In the genomic region with DNA sequence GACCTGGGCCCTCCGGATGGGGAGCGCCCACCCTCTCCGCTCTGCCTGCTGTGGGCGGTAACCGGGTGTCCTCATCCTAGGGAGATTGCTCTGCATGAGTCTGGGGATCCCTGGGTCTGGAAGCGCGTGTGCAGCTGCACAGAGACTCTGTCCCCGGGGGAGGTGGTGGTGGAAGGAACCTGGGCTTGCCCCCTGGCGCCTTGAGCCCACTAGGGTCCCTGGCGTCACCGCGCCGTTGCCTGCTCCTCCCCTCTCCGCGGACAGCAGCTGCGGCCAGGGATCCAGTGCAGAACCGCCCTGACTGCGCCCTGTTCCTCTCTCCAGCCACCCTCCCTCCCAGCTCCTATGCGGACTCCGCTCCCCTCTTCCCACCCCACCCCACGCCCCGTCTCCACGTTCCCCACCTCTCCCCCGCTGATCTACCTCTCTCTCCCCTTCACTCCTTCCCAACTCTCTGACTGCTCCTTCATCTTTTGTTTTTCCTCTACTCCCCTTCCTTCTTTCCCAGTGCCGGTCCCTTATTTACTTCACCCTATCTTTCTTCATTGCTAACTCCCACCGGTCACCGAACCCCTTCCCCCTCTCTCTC, we compare ENCODE assay signal across 8 mouse cellular contexts.
DNase-seq lines count a peak whose midpoint lies in the region; ATAC-seq lines count a peak whose summit lies in the region.

No protein-coding gene starts in this region.

- peak overlapping the region; percentile 53 for H3K4me3 ChIP-seq in forebrain, embryonic 12.5 days (replicated peaks)
- H3K4me3 ChIP-seq in liver, embryonic 11.5 days (ENCODE audit: low read depth, low read length): peak overlapping the region; percentile 54
- H3K4me3 ChIP-seq in neural tube, embryonic 13.5 days: peak overlapping the region; percentile 52

- peak overlapping the region; percentile 94 for H3K4me2 ChIP-seq in forebrain, embryonic 12.5 days
- H3K4me2 ChIP-seq in liver, embryonic 11.5 days: peak overlapping the region; percentile 89
- peak overlapping the region; percentile 99 for H3K4me2 ChIP-seq in neural tube, embryonic 13.5 days

- peak; percentile 37 to 46 for DNase-seq in cerebellum, postnatal 14 days
- DNase-seq in cerebellum, adult 9-11 months: no peak
- DNase-seq in Muller cell, postnatal 12 days (ENCODE audit: inconsistent ontology term): peak; percentile 43
- DNase-seq in heart, postnatal 4 days: peak; percentile 55
- peak; percentile 55 for DNase-seq in liver, embryonic 11.5 days (ENCODE audit: low spot score)
- DNase-seq in layer of hippocampus, adult 9-11 months: no peak

- 1% methylated on average over 25 of the region's 27 CpGs for WGBS in forebrain, embryonic 12.5 days
- 1% methylated on average over 27 of the region's 27 CpGs for WGBS in liver, embryonic 11.5 days
- under 1% methylated on average over 25 of the region's 27 CpGs for WGBS in neural tube, embryonic 13.5 days

- H3K36me3 ChIP-seq in forebrain, embryonic 12.5 days (replicated peaks): no peaks in the 10 kb centered on the region
- H3K36me3 ChIP-seq in liver, embryonic 11.5 days (ENCODE audit: control insufficient read depth, insufficient read depth, low read length): no peaks in the 10 kb centered on the region
- H3K36me3 ChIP-seq in neural tube, embryonic 13.5 days: no peaks in the 10 kb centered on the region

- peaks cover 23% of the 10 kb centered on the region for H3K4me1 ChIP-seq in forebrain, embryonic 12.5 days
- H3K4me1 ChIP-seq in liver, embryonic 11.5 days (replicated peaks; ENCODE audit: control insufficient read depth, insufficient read depth, low read length): peaks cover 8% of the 10 kb centered on the region
- H3K4me1 ChIP-seq in neural tube, embryonic 13.5 days (replicated peaks): peaks cover 29% of the 10 kb centered on the region

- peaks cover 44% of the 10 kb centered on the region for H3K27me3 ChIP-seq in forebrain, embryonic 12.5 days
- H3K27me3 ChIP-seq in liver, embryonic 11.5 days (replicated peaks; ENCODE audit: control insufficient read depth, insufficient read depth, low read length): peaks cover 15% of the 10 kb centered on the region
- H3K27me3 ChIP-seq in neural tube, embryonic 13.5 days: peaks cover 20% of the 10 kb centered on the region

- peak overlapping the region; percentile 57 for H3K9ac ChIP-seq in forebrain, embryonic 12.5 days
- no peak overlapping the region for H3K9ac ChIP-seq in liver, embryonic 11.5 days (ENCODE audit: low read depth, low read length)
- H3K9ac ChIP-seq in neural tube, embryonic 13.5 days: peak overlapping the region; percentile 81

- ATAC-seq in forebrain, embryonic 12.5 days (ENCODE audit: low FRiP score): peak; percentile 77
- ATAC-seq in liver, embryonic 11.5 days (replicated peaks; ENCODE audit: low FRiP score): peak; percentile 47; the same call in 1 of the 2 replicates
- peak; percentile 88 for ATAC-seq in neural tube, embryonic 13.5 days (ENCODE audit: low read depth)

- H3K27ac ChIP-seq in forebrain, embryonic 12.5 days: no peak overlapping the region; the same call in 1 of the 2 replicates
- no peak overlapping the region for H3K27ac ChIP-seq in liver, embryonic 11.5 days (ENCODE audit: low read depth, low read length)
- H3K27ac ChIP-seq in neural tube, embryonic 13.5 days (replicated peaks): peak overlapping the region; percentile 19; the same call in 1 of the 2 replicates

- H3K9me3 ChIP-seq in forebrain, embryonic 12.5 days: no peaks in the 10 kb centered on the region
- no peaks in the 10 kb centered on the region for H3K9me3 ChIP-seq in liver, embryonic 11.5 days (ENCODE audit: control insufficient read depth, low read length)
- no peaks in the 10 kb centered on the region for H3K9me3 ChIP-seq in neural tube, embryonic 13.5 days

Comparison
In these comparisons a context has a peak if more than half of its experiments do, and no peak if none do; other contexts are left out.
1. DNase-seq: peak in cerebellum, postnatal 14 days (2 of 2), Muller cell, postnatal 12 days (single experiment), heart, postnatal 4 days (single experiment) and liver, embryonic 11.5 days (single experiment); none in cerebellum, adult 9-11 months (single experiment) and layer of hippocampus, adult 9-11 months (single experiment).
2. Peak in every context shown above with its lines, with median percentiles within 50 percentile points of each other: ATAC-seq, H3K4me2 ChIP-seq and H3K4me3 ChIP-seq.